Mouse (Mus musculus) hindbrain, embryonic 14.5 days (tissue): ENCODE data around the gene Sh3rf3. TPM values are rescaled to one million over a fixed set of nuclear protein-coding genes. Genes with fewer than 3 reads are reported as not detected.

ENCODE experiments used
- ATAC-seq: fragments of 200-750 bp; cut with Nextera tagmentation; 2 replicates; pipeline ENCODE4 v1.8.0; 2017; ENCODE audit warnings: moderate number of reproducible peaks, mild to moderate bottlenecking, moderate TSS enrichment, moderate library complexity; ENCODE audit not compliant: low FRiP score
- DNase-seq: peaks from one replicate; pipeline ENCODE4 v3.0.0-alpha.2; 2015; ENCODE audit warnings: low spot score
- H3K27ac ChIP-seq: fragments of 300-500 bp; sonication (generic); 2 replicates; pipeline ENCODE4 v1.5.1; 2014; ENCODE audit warnings: mild to moderate bottlenecking, moderate library complexity
- H3K27me3 ChIP-seq: fragments of 300-500 bp; sonication (generic); 2 replicates; pipeline ENCODE4 v1.6.1; 2014; ENCODE audit warnings: mild to moderate bottlenecking, low read length, mixed read lengths; ENCODE audit not compliant: control insufficient read depth, insufficient read depth
- H3K36me3 ChIP-seq: fragments of 300-500 bp; sonication (generic); replicated peaks from 2 replicates; pipeline ENCODE4 v1.6.1; 2014; ENCODE audit not compliant: control insufficient read depth, insufficient read depth
- H3K4me1 ChIP-seq: fragments of 300-500 bp; sonication (generic); replicated peaks from 2 replicates; pipeline ENCODE4 v1.6.1; 2014; ENCODE audit warnings: antibody characterized with exemption, low read length, mixed read lengths; ENCODE audit not compliant: control insufficient read depth, insufficient read depth
- H3K4me2 ChIP-seq: fragments of 300-500 bp; sonication (generic); replicated peaks from 2 replicates; pipeline ENCODE4 v1.6.1; 2014; ENCODE audit warnings: mild to moderate bottlenecking, moderate library complexity
- H3K4me3 ChIP-seq: fragments of 300-500 bp; sonication (generic); replicated peaks from 2 replicates; pipeline ENCODE4 v1.5.1; 2014; ENCODE audit warnings: mild to moderate bottlenecking, low read length
- H3K9ac ChIP-seq: fragments of 300-500 bp; sonication (generic); 2 replicates; pipeline ENCODE4 v1.6.1; 2014
- H3K9me3 ChIP-seq: fragments of 300-500 bp; sonication (generic); 2 replicates; pipeline ENCODE4 v1.6.1; 2016; ENCODE audit warnings: low read length; ENCODE audit not compliant: control insufficient read depth
- WGBS: fragments of 180-500 bp; shearing (Covaris S2); extraction: QIAGEN DNeasy Blood & Tissue Kit; methylation state at CpG from one replicate; pipeline ENCODE4 v1.1.7; 2014; 5-methylcytosine and 5-hydroxymethylcytosine counted together
- polyA plus RNA-seq: library from polyadenylated mRNA; unstranded; fragments of >200 nt; fragmentation: Nextera tagmentation; extraction: Ambion mirVana; gene quantifications from 2 replicates; pipeline ENCODE4 v1.2.1, GENCODE M21; 2014

Sh3rf3 gene
- polyA plus RNA-seq, 1 experiment from 2014 or later, result 5.2 TPM

GRCm38 (mm10) chr10:58922216-58922829 is 109.2 kb downstream of the Sh3rf3 start:
- H3K9ac ChIP-seq, result no peak overlapping the region
- no peak overlapping the region for H3K4me2 ChIP-seq
- H3K36me3 ChIP-seq, result no peaks in the 10 kb centered on the region
- no peak overlapping the region for H3K27ac ChIP-seq
- no peak overlapping the region for H3K4me3 ChIP-seq
- H3K4me1 ChIP-seq, result no peaks in the 10 kb centered on the region
- no peaks in the 10 kb centered on the region for H3K9me3 ChIP-seq
- DNase-seq, result no peak
- no peaks in the 10 kb centered on the region for H3K27me3 ChIP-seq
- ATAC-seq, result no peak
- WGBS, result 86% methylated on average over 6 of the region's 6 CpGs

- Histone ChIP-seq H3K9ac (no peak overlapping the region), H3K27me3 (no peaks in the 10 kb centered on the region), H3K36me3 (no peaks in the 10 kb centered on the region), H3K4me2 (no peak overlapping the region), H3K9me3 (no peaks in the 10 kb centered on the region), H3K4me1 (no peaks in the 10 kb centered on the region), H3K4me3 (no peak overlapping the region), H3K27ac (no peak overlapping the region)
- ATAC-seq, result no peak
- 85% methylated on average over 2 of the region's 2 CpGs for WGBS
- no peak for DNase-seq
These were observed 109.8 kb downstream of the Sh3rf3 start for GRCm38 (mm10) chr10:58922993-58923392.

GRCm38 (mm10) chr10:58926578-58926977 is 113.4 kb downstream of the Sh3rf3 start:
- DNase-seq (no peak), ATAC-seq (no peak)
- 83% methylated on average over 5 of the region's 5 CpGs for WGBS
- Histone ChIP-seq H3K36me3 (no peaks in the 10 kb centered on the region), H3K27ac (no peak overlapping the region), H3K27me3 (no peaks in the 10 kb centered on the region), H3K9ac (no peak overlapping the region), H3K4me2 (no peak overlapping the region), H3K4me3 (no peak overlapping the region), H3K4me1 (peaks cover 3% of the 10 kb centered on the region), H3K9me3 (no peaks in the 10 kb centered on the region)

GRCm38 (mm10) chr10:58928952-58929442 is 115.8 kb downstream of the Sh3rf3 start:
- DNase-seq, result no peak
- H3K27ac ChIP-seq, result no peak overlapping the region

GRCm38 (mm10) chr10:58932151-58932773 is 119.1 kb downstream of the Sh3rf3 start:
- no peaks in the 10 kb centered on the region for H3K9me3 ChIP-seq
- DNase-seq (peak; percentile 58), ATAC-seq (peak; percentile 68)
- WGBS, result 17% methylated on average over 22 of the region's 22 CpGs
- peak overlapping the region; percentile 2 for H3K4me3 ChIP-seq
- H3K4me1 ChIP-seq, result peaks cover 17% of the 10 kb centered on the region
- peak overlapping the region; percentile 27 for H3K27ac ChIP-seq
- H3K4me2 ChIP-seq, result peak overlapping the region; percentile 43
- H3K27me3 ChIP-seq, result no peaks in the 10 kb centered on the region
- H3K36me3 ChIP-seq, result no peaks in the 10 kb centered on the region
- H3K9ac ChIP-seq, result peak overlapping the region; percentile 18; the same call in 1 of the 2 replicates

More at GRCm38 (mm10) chr10:58928952-58929442, 115.8 kb downstream of the Sh3rf3 start:
- Histone ChIP-seq H3K36me3 (no peaks in the 10 kb centered on the region), H3K9ac (no peak overlapping the region; the same call in 1 of the 2 replicates), H3K4me1 (peaks cover 17% of the 10 kb centered on the region), H3K27me3 (no peaks in the 10 kb centered on the region), H3K4me2 (no peak overlapping the region), H3K4me3 (no peak overlapping the region), H3K9me3 (no peaks in the 10 kb centered on the region)
- 34% methylated on average over 5 of the region's 5 CpGs for WGBS
- ATAC-seq, result peak; percentile 34; the same call in 1 of the 2 replicates

GRCm38 (mm10) chr10:58935606-58936005 is 122.4 kb downstream of the Sh3rf3 start:
- H3K4me1 ChIP-seq, result peaks cover 17% of the 10 kb centered on the region
- H3K9ac ChIP-seq, result no peak overlapping the region
- WGBS, result 41% methylated on average over 6 of the region's 6 CpGs
- H3K4me3 ChIP-seq, result no peak overlapping the region
- H3K9me3 ChIP-seq, result no peaks in the 10 kb centered on the region
- H3K4me2 ChIP-seq, result no peak overlapping the region
- no peaks in the 10 kb centered on the region for H3K27me3 ChIP-seq
- H3K27ac ChIP-seq, result no peak overlapping the region
- no peak for ATAC-seq
- no peaks in the 10 kb centered on the region for H3K36me3 ChIP-seq
- no peak for DNase-seq

- Histone ChIP-seq H3K27me3 (no peaks in the 10 kb centered on the region), H3K4me3 (no peak overlapping the region), H3K27ac (no peak overlapping the region), H3K9me3 (no peaks in the 10 kb centered on the region), H3K36me3 (no peaks in the 10 kb centered on the region), H3K4me1 (peaks cover 15% of the 10 kb centered on the region), H3K4me2 (no peak overlapping the region), H3K9ac (no peak overlapping the region)
- no peak for ATAC-seq
- DNase-seq, result no peak
- WGBS, result 36% methylated on average over 9 of the region's 9 CpGs
These were observed 123.3 kb downstream of the Sh3rf3 start for GRCm38 (mm10) chr10:58936441-58936860.

GRCm38 (mm10) chr10:58937521-58937920 is 124.4 kb downstream of the Sh3rf3 start:
- H3K36me3 ChIP-seq, result no peaks in the 10 kb centered on the region
- H3K4me3 ChIP-seq, result no peak overlapping the region
- no peak overlapping the region for H3K9ac ChIP-seq
- H3K4me1 ChIP-seq, result peaks cover 5% of the 10 kb centered on the region
- WGBS, result 62% methylated on average over 3 of the region's 3 CpGs
- H3K4me2 ChIP-seq, result no peak overlapping the region
- H3K27me3 ChIP-seq, result no peaks in the 10 kb centered on the region
- ATAC-seq (no peak; the same call in 1 of the 2 replicates), DNase-seq (no peak)
- no peaks in the 10 kb centered on the region for H3K9me3 ChIP-seq
- H3K27ac ChIP-seq, result no peak overlapping the region

GRCm38 (mm10) chr10:58942819-58943218 is 129.7 kb downstream of the Sh3rf3 start:
- Histone ChIP-seq H3K4me1 (no peaks in the 10 kb centered on the region), H3K36me3 (no peaks in the 10 kb centered on the region), H3K27me3 (no peaks in the 10 kb centered on the region), H3K9ac (no peak overlapping the region), H3K9me3 (no peaks in the 10 kb centered on the region), H3K27ac (no peak overlapping the region), H3K4me2 (no peak overlapping the region), H3K4me3 (no peak overlapping the region)
- WGBS, result 83% methylated on average over 3 of the region's 3 CpGs
- ATAC-seq, result no peak
- no peak for DNase-seq
